Mouse (Mus musculus): Measurements from ENCODE around the gene Arhgap17.
A peak's percentile ranks its signal among the peaks of the same experiment; 100 is the strongest.

Gene Arhgap17

DNA sequence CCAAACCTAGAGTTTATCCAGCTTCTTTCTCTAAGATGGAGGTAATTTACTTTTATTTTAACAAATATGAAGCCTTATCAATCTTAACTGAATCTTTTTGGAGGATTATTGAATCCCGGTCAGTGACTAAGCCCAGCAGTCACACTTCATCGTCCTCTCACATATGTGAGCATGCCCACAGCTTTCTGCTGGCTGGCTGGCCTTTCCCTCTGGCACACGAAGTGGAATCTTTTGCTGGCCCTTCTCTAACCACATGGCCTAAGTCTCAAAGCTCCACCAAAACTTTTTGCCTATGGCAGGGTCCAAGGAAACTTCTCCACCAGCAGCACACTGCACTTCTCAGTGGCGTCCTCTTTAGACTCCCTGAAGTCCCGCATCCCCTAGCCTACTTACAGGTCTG lies 27.8 kb downstream of the Arhgap17 start:
- DNase-seq (ENCODE audit: low read depth), result no peak

DNA sequence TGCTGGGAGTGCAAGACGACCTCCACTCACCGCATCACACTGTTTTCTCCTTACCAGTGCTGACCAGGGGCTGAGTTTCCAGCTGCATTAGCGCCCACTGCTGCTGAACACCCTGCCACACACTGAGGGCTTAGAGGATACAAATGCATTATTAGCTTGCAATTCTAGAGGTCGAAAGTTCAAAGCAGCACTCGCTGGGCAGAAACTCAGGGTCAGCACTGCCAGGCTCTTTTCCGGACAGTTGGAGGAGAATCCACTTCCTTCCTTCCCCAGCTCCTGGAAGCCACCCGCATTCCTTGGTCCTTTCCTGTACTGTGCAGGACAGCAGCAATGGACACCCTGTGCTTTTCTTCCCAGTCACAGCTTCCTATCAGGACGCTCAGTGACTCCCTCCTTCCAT lies 31.4 kb downstream of the Arhgap17 start:
- DNase-seq (ENCODE audit: low read depth), result no peak

DNA sequence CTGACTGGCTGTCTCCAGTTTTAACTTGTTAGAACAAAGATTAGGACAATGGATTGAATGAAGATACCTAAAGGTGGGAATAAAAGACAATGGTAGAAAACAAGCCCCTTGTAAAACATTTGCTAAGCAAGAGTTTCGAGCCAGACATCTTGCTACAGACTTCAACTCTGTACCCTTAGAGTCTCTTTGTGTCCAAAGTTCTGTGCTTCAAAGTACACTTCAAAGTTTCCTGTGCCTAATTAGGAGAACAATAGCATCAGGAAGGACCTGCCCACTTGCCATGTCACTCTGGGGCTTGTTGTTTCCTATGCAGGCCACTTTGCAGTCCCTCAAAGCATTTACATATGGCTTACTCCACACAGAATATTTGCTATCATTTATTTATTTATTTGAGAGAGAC lies 33.4 kb downstream of the Arhgap17 start:
- DNase-seq (ENCODE audit: low read depth), result no peak

DNA sequence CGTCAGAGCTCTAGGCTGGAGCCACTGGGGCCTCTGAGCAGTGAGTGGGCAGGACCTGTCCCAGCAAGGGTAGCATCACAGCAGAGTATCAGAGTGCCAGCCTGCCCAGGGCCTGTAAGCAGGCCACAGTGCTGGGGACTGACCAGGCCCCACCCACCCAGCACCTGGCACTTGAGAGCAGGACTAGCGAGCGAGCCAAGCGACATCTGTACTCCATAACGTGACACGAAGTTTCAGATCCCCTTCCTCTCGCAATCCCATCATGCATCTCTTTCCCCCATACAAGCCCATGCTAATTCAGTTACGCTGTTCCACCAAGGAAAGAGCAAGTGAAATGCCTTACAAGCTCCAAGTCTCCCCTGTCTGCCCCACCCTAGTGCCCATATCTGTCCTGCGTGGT lies 39.2 kb downstream of the Arhgap17 start:
- peak; percentile 14 for DNase-seq (ENCODE audit: low read depth)

DNA sequence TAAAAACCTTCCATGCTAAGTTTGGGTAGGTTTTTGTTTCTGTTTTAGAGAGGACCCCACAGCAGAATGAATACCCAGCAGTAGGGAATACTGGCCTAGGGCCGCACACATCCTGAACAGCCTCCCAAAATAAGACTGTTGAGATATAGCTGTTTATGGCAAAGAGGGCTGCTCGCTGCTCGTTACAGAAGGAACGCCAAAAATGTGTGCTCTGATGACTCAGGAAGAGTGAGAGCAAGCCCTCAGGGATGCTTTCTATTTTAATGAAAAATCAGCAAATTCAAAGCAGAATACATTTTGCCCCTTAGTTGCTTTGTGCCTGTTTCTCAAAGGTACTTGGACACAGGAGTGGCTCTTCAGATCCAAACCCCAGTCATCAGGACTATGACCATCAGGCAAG lies 41.8 kb downstream of the Arhgap17 start:
- no peak for DNase-seq (ENCODE audit: low read depth)

DNA sequence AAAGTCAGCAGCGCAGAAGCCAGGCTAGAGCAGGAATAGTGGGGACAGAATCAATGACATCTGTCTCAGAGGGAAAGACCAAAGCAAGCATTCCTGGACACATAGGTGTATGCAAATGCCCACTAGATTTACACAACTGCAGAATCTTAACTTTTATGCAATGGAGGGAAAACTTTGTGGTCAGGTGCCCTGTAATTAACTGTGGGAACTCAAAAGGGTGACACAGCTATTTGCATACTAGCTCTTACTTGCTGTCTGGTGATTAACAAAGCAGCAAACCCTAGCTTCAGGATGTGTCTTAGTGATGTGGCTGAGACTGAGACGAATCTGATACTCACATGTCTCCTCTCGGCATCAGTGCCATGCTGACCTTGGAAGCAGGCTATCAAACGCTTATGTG lies 42.8 kb downstream of the Arhgap17 start:
- DNase-seq (ENCODE audit: low read depth), result no peak

DNA sequence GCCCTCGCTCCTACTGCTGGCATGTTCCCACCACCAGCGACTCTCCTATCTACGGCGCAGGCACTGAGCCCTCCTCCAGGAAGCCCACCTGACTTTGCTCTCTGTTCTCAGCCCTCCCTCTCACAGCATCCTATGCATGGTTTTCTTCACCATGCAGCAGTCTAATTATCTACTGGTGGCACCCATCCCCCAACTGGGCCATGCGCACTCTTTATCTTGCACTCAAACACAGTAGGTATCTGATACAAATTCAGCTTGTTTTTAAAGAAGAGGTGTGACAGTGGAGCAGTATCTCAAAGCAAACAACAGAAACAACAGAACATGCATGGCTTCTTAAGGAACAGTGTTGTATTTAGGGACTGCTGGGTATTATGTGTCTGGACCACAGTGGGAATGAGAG lies 43.7 kb downstream of the Arhgap17 start:
- DNase-seq (ENCODE audit: low read depth), result no peak

DNA sequence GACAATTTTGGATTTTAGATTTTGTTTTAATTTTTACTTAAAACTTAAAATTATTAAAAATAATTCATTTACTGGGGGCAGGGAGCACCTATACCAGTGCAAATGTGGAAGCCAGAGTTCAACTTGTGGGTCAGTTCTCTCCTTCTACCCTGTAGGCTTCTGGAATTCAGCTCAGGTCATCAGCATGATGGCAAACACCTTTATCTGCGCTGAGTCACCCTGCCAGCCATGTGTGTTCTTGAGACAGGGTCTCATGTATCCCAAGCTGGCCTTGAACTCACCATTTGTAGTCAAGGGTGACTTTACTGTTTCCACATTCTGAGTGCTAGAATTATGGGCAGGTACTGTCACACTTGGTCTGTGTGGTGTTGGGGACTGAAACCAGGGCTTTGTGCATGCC lies 45.6 kb downstream of the Arhgap17 start:
- no peak for DNase-seq (ENCODE audit: low read depth)

DNA sequence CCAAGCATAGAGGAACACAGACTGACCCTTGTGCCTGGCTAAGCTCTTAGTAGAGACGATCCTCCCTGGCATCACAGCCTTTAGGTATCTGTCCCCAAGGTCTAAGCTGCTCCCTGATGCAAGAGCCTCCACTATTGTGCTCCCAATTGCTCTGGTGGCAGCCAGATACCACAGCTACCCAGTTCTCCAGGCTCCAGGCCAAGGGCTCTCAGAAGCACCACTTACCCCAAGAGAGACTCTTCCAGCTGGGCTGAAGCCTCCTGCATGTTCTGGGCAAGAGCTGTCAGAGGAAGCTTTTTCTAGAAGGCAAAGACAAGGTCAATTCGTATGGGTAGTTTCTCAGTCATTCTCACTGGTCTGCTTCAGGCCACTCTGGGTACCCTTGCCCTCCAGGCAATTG lies 46.3 kb downstream of the Arhgap17 start:
- DNase-seq (ENCODE audit: low read depth), result no peak

DNA sequence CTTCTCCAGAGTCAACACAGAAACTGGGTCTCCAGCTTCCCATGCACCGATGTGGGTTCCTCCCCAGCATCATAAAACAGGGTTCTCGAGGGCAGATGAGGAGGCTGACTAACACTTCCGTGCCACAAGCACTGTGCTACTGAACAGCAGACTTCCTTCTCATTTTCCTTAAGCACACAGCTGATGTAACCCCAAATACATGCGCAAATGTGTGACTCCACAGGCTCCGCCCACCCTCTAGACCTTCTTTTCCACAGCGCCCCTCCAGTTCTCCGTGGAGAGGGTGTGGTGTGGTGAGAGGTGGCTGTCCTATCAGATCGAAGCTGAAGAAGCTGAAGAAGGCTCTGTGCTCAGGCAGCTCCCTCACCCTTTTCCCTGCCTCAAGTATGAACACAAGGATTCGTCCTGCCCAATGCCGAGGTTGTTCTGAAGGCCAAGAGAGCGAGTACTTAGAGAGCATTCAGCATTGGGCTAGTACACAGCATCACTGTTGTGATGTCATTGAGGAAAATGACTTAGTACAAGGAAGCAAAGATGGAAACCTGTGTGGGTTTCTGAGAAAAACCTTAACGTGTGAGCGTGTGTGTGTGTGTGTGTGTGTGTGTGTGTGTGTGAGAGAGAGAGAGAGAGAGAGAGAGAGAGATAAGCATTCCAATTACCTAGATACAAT lies 47.1 kb downstream of the Arhgap17 start:
- DNase-seq (ENCODE audit: low read depth), result peak; percentile 30

DNA sequence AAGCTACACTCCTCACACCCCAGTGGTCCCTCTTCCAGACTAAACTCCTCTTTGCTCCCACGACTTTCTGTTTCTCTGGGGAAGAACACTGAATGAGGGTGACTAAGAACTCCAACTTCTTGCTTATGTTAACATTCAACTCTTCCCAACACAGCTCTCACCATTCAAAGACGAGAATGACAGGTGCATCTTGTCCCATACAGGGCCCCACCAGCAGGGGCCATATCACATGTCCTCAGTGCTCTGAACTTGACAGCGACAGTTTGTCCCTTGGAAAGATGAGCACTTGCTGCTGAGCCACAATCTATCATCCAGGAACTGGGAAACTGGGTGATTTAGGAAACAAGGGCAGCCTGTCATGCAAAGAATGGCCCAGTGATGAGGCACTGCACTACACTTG lies 57.0 kb downstream of the Arhgap17 start:
- no peak for DNase-seq (ENCODE audit: low read depth)

DNA sequence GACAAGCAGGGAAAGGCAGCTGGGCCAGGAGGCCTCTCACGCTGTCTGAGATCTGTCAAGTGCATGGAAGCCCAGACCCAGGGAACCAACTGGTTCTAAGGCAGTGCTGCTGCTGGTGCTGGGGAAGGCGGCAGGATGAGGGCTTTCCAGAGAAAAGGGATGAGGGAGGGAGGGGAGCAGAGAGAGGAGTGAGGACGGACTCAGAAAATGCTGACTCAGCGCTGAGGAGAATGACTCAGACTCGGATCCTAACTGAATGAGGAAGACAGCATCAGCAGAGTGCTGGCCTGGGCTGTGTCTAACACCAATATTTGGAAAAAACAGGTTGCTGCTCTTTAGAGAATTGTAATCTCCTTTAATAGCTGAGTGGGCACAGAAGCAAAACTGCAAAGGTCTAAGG lies 57.9 kb downstream of the Arhgap17 start:
- DNase-seq (ENCODE audit: low read depth), result no peak

DNA sequence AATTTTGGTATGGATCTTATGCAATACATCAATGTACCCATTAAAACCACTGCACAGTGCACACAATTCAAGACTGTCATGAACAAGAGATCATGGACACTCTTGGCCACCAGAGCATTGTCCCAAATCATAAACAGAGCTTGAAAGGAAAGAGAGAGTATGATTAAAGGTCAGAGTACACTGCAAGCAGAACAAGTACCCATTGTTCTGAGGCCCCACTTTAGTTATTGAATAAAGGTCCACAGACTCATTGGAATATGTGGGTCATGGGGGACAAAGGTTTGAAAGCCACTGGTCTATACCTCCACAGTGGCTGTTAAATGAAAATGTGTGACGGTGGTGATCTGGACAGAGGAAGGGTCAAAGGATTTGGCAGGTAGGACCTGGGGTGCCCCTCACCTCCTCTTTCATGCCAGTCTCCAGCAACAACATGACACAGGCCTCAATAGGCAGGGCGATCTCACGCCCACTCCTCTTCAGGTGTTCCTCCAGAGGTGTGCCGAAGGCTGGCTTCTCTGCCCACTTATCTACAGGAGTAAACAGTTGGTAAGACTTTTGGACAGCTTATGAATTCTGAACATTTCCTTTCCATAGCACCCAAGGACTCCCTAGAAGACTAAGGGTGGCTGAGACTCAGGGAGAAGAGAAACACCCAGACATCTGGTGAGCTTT lies 61.7 kb downstream of the Arhgap17 start:
- DNase-seq (ENCODE audit: low read depth), result no peak

DNA sequence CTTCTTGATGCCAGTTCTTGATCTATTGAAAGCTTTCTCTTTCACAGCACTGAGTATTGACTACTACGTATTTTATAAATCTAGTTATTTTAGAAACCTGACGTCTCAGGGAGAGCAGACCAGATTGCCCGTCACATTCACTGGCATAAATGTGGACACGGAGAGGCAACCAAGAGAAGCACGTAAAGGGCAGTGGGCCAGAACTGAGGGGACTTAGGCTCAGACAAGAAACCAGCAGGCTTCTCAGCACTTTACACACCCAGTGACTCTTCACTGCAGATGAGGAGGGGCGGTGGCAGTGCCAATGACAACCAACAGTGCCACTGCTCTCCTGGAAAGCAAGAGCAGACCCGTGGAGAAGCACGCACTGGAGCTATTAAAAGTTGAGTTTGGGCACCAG lies 62.5 kb downstream of the Arhgap17 start:
- DNase-seq (ENCODE audit: low read depth), result no peak

DNA sequence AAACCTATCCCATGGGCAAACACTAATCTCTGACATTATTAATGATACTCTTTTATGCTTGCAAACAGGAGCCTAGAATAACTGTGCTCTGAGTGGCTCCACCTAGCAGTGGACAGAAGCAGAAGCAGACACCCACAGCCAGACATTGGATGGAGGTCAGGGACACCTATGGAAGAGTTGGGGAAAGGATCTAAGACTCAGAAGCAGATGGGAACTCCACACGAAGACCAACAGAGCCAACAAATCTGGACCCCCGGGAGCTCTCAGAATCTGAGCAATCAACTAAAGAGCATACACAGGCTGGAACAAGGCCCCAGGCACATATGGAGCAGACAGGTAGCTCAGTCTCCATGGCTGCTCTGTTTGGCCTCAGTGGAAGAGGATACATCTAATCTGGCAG lies 64.3 kb downstream of the Arhgap17 start:
- no peak for DNase-seq (ENCODE audit: low read depth)

DNA sequence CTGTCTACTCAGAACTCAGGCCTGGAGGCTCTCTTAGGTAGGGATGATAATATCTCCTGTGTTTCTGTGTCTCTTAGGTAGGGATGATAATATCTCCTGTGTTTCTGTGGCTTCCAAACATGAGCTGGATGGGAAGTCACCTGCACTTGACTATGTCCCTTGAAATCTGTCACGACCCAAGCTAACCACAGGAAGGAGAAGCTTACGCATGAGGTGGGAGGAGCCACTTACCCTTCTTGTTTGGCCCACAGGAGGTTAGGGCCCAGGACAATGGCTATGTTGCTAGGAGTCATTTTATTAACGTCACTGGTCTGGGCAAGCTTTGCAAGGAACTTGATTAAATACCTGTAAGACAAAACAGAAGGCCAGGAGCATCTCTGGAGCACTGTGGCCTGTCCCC lies 69.5 kb downstream of the Arhgap17 start:
- DNase-seq (ENCODE audit: low read depth), result no peak

DNA sequence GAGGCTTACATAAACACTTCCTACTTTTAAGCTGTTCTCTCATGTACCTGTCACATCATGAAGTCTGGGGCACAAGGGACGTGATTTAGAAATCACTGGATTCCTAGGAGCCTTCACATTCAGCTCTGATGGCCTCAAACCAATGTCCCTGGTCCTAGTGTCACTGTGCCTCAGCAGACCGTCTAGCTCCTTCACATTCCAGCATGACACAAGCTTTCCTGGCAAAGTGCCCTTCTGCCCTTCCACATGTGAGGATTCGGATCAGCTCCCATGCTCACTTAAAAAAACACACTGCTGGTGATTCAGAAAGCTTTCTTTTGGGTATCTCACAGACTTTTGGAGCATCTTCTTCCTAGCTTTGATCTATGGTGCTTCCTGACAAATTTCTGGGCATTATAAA lies 71.5 kb downstream of the Arhgap17 start:
- no peak for DNase-seq (ENCODE audit: low read depth)

DNA sequence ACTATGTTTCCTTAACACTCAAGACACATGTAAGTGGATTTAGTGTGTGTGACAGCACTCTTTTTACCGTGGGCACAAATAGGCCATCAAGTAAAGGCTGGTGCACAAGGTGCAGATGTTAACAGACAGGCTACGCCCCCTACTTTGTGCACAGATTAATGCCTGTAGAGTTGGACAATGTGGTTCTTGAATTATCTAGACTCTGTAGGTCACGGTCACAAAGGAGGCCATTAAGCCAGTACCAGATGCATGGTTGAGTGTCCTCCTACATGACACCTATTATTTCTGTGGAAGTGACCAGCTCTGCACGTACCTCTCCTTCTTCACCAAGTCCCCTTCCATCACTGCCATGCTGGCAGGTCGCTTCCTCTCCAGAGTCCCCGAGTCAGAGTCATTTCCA lies 73.6 kb downstream of the Arhgap17 start:
- DNase-seq (ENCODE audit: low read depth), result no peak

DNA sequence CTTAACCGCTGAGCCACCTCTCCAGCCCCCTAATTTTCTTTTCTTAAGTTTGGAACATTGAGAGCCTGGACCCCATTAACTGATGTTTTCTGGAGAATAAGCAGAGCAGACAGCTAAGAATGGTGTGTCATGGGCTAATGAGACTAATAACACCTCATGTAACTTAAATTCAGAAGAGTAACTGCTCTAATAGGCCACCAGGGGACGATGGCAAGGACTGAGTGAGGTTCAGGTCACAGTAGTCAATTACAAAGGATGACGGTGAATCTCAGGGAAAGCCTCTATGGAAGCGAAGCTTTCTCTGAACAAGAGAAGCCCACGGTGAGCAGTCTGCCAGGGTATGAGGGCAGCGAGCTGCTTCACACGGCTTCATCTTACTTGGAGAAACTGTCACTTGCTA lies 74.3 kb downstream of the Arhgap17 start:
- no peak for DNase-seq (ENCODE audit: low read depth)

DNA sequence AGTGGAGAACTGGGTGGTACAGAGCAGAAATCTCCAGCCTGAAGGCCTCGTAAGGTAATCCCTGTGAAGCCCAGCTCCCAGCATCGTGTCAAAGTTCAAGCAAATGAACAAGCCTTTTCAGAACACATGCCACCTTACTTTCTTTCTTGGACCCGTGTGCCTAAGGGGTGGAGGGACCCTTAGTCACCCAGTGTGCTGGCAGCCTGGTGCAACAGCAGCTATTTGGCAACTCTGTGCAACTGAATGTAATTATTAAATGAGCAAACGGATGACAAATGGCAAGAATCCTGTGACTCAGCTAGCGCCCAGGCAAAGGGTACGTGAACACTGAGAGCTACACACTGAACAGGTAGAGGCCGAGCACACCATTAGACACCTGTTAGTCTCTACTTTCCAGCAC lies 75.8 kb downstream of the Arhgap17 start:
- DNase-seq (ENCODE audit: low read depth), result no peak

DNA sequence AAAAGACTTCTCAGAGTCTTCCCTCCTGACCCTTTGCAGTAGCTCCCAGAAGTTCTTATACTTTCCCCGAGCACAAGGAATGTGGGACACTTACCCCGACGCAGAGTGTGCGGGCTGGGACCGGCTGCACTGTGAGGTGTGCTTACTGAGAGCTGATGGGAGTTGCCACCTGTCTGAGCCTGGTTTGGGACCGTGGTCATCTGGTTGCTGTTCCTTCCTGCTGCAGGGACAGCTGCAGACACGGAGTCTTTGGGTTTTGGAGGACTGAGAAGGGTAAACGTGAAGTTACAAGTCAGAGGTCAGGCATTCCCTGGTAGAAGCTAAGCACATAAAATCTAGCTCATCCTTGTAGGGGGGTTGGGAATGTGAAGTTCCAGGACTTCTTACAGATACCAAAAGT lies 77.8 kb downstream of the Arhgap17 start:
- DNase-seq (ENCODE audit: low read depth), result no peak

DNA sequence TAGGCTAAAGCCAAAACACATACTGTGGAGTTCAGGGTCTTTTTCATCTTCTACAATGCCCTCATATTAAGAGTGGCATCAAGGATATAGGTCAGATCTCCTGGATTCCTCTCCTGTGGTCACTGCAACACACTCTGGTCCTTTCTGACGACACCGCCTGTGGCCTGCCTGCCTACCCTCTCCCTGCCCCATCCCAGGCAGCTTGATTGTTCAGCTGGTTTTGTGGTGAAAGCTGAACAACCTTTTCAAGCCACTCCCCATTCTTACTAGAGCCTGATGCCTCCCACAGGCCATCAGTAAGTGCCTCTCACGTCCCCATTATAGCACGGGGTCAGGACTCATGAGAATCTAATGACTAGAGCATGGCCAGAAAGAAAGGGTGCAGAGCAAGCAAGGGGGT lies 80.5 kb downstream of the Arhgap17 start:
- no peak for DNase-seq (ENCODE audit: low read depth)

DNA sequence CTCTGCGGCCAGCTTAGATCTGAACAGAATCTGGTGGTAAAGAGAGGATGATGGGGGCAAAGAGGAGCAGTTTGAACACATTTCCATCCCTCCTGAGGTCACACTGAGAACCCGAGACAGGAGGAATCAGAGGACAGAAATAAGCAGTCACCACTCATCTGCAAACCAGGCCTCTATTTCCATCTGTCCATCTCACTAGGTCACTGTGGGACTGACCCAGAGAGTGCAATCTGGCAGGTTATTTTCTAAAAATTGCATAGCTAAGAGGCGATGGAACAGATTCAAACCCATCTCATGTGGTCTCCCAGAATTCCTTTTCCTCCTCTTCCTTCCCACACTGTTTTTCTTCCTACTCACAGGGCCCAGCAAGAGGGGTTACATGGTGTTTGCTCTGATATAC lies 81.8 kb downstream of the Arhgap17 start:
- DNase-seq (ENCODE audit: low read depth), result no peak

DNA sequence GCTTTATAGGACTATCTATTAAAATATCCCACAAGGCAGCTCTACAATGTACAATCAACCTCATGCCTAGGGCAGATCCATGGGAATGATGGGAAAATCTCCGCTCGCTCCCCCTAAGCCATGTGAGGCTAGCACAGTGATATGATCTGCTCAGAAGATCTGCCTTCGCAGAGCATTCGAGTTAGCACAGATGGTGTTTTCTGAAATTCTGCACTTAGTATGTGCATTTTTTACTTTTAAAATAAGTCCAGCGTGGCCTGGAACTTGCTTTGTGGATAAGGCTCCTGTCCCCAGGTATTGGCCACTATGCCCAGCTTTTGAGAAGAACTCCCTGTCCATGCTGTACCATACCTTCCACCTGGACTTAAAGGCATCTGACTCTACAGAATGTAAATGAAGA lies 83.8 kb downstream of the Arhgap17 start:
- no peak for DNase-seq (ENCODE audit: low read depth)
